Mouse (Mus musculus): ENCODE data around the gene Hnrnpl. TPM values are rescaled to one million over a fixed set of nuclear protein-coding genes. Genes with fewer than 3 reads are reported as not detected.

Hnrnpl gene
- polyA plus RNA-seq, 1 experiment = 444 TPM

GRCm38 (mm10) chr7:28806869-28807268 lies 1.5 kb upstream of the Hnrnpl start:
- no peak; the same call in 1 of the 2 replicates for TF ChIP-seq CTCF (IDR thresholded peaks at IDR 0.05; ENCODE audit: borderline replicate concordance, extremely low read depth, insufficient read depth, insufficient read length)
- no peak for TF ChIP-seq POLR2A (IDR thresholded peaks at IDR 0.05; ENCODE audit: borderline replicate concordance, extremely low read depth, insufficient read depth, insufficient read length, poor library complexity, severe bottlenecking)
- no peak for DNase-seq (ENCODE audit: low read depth)

- DNase-seq (ENCODE audit: low read depth) = peak; percentile 31
- no peak for TF ChIP-seq CTCF (IDR thresholded peaks at IDR 0.05; ENCODE audit: borderline replicate concordance, extremely low read depth, insufficient read depth, insufficient read length)
- no peak for TF ChIP-seq POLR2A (IDR thresholded peaks at IDR 0.05; ENCODE audit: borderline replicate concordance, extremely low read depth, insufficient read depth, insufficient read length, poor library complexity, severe bottlenecking)
Observed at GRCm38 (mm10) chr7:28807641-28808220, 610 bp upstream of the Hnrnpl start.

- TF ChIP-seq CTCF (IDR thresholded peaks at IDR 0.05; ENCODE audit: borderline replicate concordance, extremely low read depth, insufficient read depth, insufficient read length) = no peak; the same call in 1 of the 2 replicates
- TF ChIP-seq POLR2A (IDR thresholded peaks at IDR 0.05; ENCODE audit: borderline replicate concordance, extremely low read depth, insufficient read depth, insufficient read length, poor library complexity, severe bottlenecking) = peak; percentile 85; the same call in 1 of the 2 replicates
- peak; percentile 96 for DNase-seq (ENCODE audit: low read depth)
Observed at GRCm38 (mm10) chr7:28808957-28809393, 634 bp downstream of the Hnrnpl start.

- DNase-seq (ENCODE audit: low read depth) = peak; percentile 85
- no peak; the same call in 1 of the 2 replicates for TF ChIP-seq CTCF (IDR thresholded peaks at IDR 0.05; ENCODE audit: borderline replicate concordance, extremely low read depth, insufficient read depth, insufficient read length)
- no peak for TF ChIP-seq POLR2A (IDR thresholded peaks at IDR 0.05; ENCODE audit: borderline replicate concordance, extremely low read depth, insufficient read depth, insufficient read length, poor library complexity, severe bottlenecking)
Observed at GRCm38 (mm10) chr7:28809401-28810089, 1.2 kb downstream of the Hnrnpl start.

- DNase-seq (ENCODE audit: low read depth) = peak; percentile 100
- TF ChIP-seq POLR2A (IDR thresholded peaks at IDR 0.05; ENCODE audit: borderline replicate concordance, extremely low read depth, insufficient read depth, insufficient read length, poor library complexity, severe bottlenecking) (peak; percentile 97), CTCF (IDR thresholded peaks at IDR 0.05; ENCODE audit: borderline replicate concordance, extremely low read depth, insufficient read depth, insufficient read length) (peak; percentile 40; the same call in 1 of the 2 replicates)
Observed at GRCm38 (mm10) chr7:28810107-28811066, 2.0 kb downstream of the Hnrnpl start.

GRCm38 (mm10) chr7:28811228-28811627 lies 2.9 kb downstream of the Hnrnpl start:
- TF ChIP-seq POLR2A (IDR thresholded peaks at IDR 0.05; ENCODE audit: borderline replicate concordance, extremely low read depth, insufficient read depth, insufficient read length, poor library complexity, severe bottlenecking) = no peak
- no peak for TF ChIP-seq CTCF (IDR thresholded peaks at IDR 0.05; ENCODE audit: borderline replicate concordance, extremely low read depth, insufficient read depth, insufficient read length)
- peak; percentile 99 for DNase-seq (ENCODE audit: low read depth)

GRCm38 (mm10) chr7:28811640-28812275 lies 3.4 kb downstream of the Hnrnpl start:
- no peak for DNase-seq (ENCODE audit: low read depth)
- no peak for TF ChIP-seq POLR2A (IDR thresholded peaks at IDR 0.05; ENCODE audit: borderline replicate concordance, extremely low read depth, insufficient read depth, insufficient read length, poor library complexity, severe bottlenecking)
- TF ChIP-seq CTCF (IDR thresholded peaks at IDR 0.05; ENCODE audit: borderline replicate concordance, extremely low read depth, insufficient read depth, insufficient read length) = no peak

- DNase-seq (ENCODE audit: low read depth) = no peak
- TF ChIP-seq CTCF (IDR thresholded peaks at IDR 0.05; ENCODE audit: borderline replicate concordance, extremely low read depth, insufficient read depth, insufficient read length) (no peak), POLR2A (IDR thresholded peaks at IDR 0.05; ENCODE audit: borderline replicate concordance, extremely low read depth, insufficient read depth, insufficient read length, poor library complexity, severe bottlenecking) (no peak)
Observed at GRCm38 (mm10) chr7:28812436-28812835, 4.1 kb downstream of the Hnrnpl start.

GRCm38 (mm10) chr7:28812949-28813348 lies 4.6 kb downstream of the Hnrnpl start:
- DNase-seq (ENCODE audit: low read depth) = no peak
- TF ChIP-seq POLR2A (IDR thresholded peaks at IDR 0.05; ENCODE audit: borderline replicate concordance, extremely low read depth, insufficient read depth, insufficient read length, poor library complexity, severe bottlenecking) = no peak
- TF ChIP-seq CTCF (IDR thresholded peaks at IDR 0.05; ENCODE audit: borderline replicate concordance, extremely low read depth, insufficient read depth, insufficient read length) = no peak

GRCm38 (mm10) chr7:28814306-28815034 lies 6.1 kb downstream of the Hnrnpl start:
- DNase-seq (ENCODE audit: low read depth) = no peak
- TF ChIP-seq CTCF (IDR thresholded peaks at IDR 0.05; ENCODE audit: borderline replicate concordance, extremely low read depth, insufficient read depth, insufficient read length) (no peak), POLR2A (IDR thresholded peaks at IDR 0.05; ENCODE audit: borderline replicate concordance, extremely low read depth, insufficient read depth, insufficient read length, poor library complexity, severe bottlenecking) (no peak)
